Mouse (Mus musculus) kidney, adult 2 months (tissue): ENCODE results near the gene Fgfr1op2.

Experiments used
- CTCF ChIP-seq: fragments of 200-500 bp; conservative IDR thresholded peaks from 2 replicates; pipeline ENCODE4 v1.5.1; 2011; ENCODE audit warnings: low read depth, mild to moderate bottlenecking, control low read depth, low read length, moderate library complexity, mixed read lengths; ENCODE audit not compliant: insufficient read depth, insufficient read length
- POLR2A ChIP-seq: fragments of 200-500 bp; IDR thresholded peaks from one replicate; pipeline ENCODE4 v1.6.1; 2011; ENCODE audit warnings: low read depth, low read length, control low read depth

DNA sequence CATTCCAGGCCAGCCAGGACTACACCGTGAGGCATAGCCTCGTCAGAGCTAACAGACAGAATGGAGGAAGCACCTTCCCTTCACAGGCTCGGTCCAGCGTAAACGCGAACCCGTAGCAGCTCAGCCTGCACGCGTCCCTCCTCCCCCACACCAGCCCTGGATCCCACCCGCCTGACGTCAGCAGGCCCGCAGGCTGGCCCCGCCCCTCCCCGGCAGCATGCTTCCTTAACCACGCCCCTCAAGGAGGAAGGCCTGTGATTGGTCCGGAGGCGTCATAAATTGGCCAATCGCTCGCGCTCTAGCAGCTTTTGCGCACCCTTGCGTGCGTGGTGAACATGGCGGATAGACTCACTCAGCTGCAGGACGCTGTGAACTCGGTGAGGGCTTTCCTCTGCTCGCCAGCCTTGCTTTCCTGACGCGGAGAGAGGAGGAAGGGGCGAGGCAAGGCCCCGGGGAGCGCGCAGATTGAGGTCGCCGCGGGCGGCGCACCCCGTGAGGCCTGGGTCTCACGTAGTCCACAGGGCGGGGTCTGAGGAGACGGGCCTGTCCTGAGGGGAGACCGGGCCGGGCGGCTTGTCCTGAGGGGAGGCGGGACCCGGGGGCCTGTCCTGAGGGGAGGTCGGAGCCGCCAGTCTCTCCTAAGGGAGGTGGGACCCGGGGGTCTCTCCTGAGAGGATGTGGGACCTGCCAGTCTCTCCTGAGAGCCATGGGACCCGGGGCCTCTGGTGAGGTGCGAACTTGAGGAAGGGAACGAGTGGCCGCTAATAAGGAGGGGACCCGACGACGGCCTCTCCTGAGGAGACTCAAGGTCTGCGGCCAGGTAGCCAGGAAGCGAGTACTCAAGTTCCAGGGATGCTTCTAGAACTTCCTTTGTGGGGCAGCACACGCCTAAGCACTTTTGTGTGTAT, 65.5 kb downstream of the Fgfr1op2 start, which contains the start of the genes Med21 and Tm7sf3:
- TF ChIP-seq CTCF, result no peak
- peak; percentile 98 for TF ChIP-seq POLR2A
